Mouse (Mus musculus): ENCODE measurements around the gene Tnxb. TPM values are rescaled to one million over a fixed set of nuclear protein-coding genes. Genes with fewer than 3 reads are reported as not detected.

Tnxb gene
- polyA plus RNA-seq, 1 experiment from 2014 or later, result 3.1 TPM

GRCm38 (mm10) chr17:34639461-34640255, 30.7 kb upstream of the Tnxb start:
- 77% methylated on average over 7 of the region's 7 CpGs for WGBS
- H3K4me3 ChIP-seq (ENCODE audit: low read depth, low read length), result no peak overlapping the region
- H3K27ac ChIP-seq (replicated peaks; ENCODE audit: low read depth, low read length), result no peak overlapping the region
- H3K4me1 ChIP-seq (ENCODE audit: control insufficient read depth, insufficient read depth, low read length), result peaks cover 14% of the 10 kb centered on the region; the same call in 1 of the 2 replicates
- no peak overlapping the region for H3K4me2 ChIP-seq (ENCODE audit: low read depth, low read length)
- H3K9me3 ChIP-seq (ENCODE audit: control insufficient read depth, low read length), result no peaks in the 10 kb centered on the region
- DNase-seq (ENCODE audit: low spot score) (no peak), ATAC-seq (ENCODE audit: low read depth) (no peak)
- H3K36me3 ChIP-seq (ENCODE audit: control insufficient read depth, insufficient read depth, low read length), result no peaks in the 10 kb centered on the region
- H3K9ac ChIP-seq (ENCODE audit: low read depth, low read length), result no peak overlapping the region
- no peaks in the 10 kb centered on the region for H3K27me3 ChIP-seq (replicated peaks; ENCODE audit: control insufficient read depth, insufficient read depth, low read length)

GRCm38 (mm10) chr17:34640778-34641601, 29.3 kb upstream of the Tnxb start:
- 10% methylated on average over 11 of the region's 11 CpGs for WGBS
- Histone ChIP-seq H3K9ac (ENCODE audit: low read depth, low read length) (peak overlapping the region; percentile 50), H3K9me3 (ENCODE audit: control insufficient read depth, low read length) (no peaks in the 10 kb centered on the region)

GRCm38 (mm10) chr17:34641945-34642344, 28.4 kb upstream of the Tnxb start:
- WGBS, result 41% methylated on average over 3 of the region's 3 CpGs
- no peak for DNase-seq (ENCODE audit: low spot score)
- Histone ChIP-seq H3K4me3 (ENCODE audit: low read depth, low read length) (no peak overlapping the region), H3K36me3 (ENCODE audit: control insufficient read depth, insufficient read depth, low read length) (no peaks in the 10 kb centered on the region), H3K4me1 (ENCODE audit: control insufficient read depth, insufficient read depth, low read length) (peaks cover 26% of the 10 kb centered on the region), H3K9ac (ENCODE audit: low read depth, low read length) (no peak overlapping the region), H3K4me2 (ENCODE audit: low read depth, low read length) (no peak overlapping the region), H3K9me3 (ENCODE audit: control insufficient read depth, low read length) (no peaks in the 10 kb centered on the region), H3K27me3 (replicated peaks; ENCODE audit: control insufficient read depth, insufficient read depth, low read length) (no peaks in the 10 kb centered on the region), H3K27ac (replicated peaks; ENCODE audit: low read depth, low read length) (no peak overlapping the region; the same call in 1 of the 2 replicates)
- no peak for ATAC-seq (ENCODE audit: low read depth)

More at GRCm38 (mm10) chr17:34640778-34641601, 29.3 kb upstream of the Tnxb start:
- Histone ChIP-seq H3K4me3 (ENCODE audit: low read depth, low read length) (no peak overlapping the region), H3K4me2 (ENCODE audit: low read depth, low read length) (peak overlapping the region; percentile 28; the same call in 1 of the 2 replicates), H3K27me3 (replicated peaks; ENCODE audit: control insufficient read depth, insufficient read depth, low read length) (no peaks in the 10 kb centered on the region), H3K4me1 (ENCODE audit: control insufficient read depth, insufficient read depth, low read length) (peaks cover 21% of the 10 kb centered on the region), H3K27ac (replicated peaks; ENCODE audit: low read depth, low read length) (peak overlapping the region; percentile 81), H3K36me3 (ENCODE audit: control insufficient read depth, insufficient read depth, low read length) (no peaks in the 10 kb centered on the region)
- DNase-seq (ENCODE audit: low spot score), result peak; percentile 84
- peak; percentile 56 for ATAC-seq (ENCODE audit: low read depth)

GRCm38 (mm10) chr17:34643379-34643778, 27.0 kb upstream of the Tnxb start:
- Histone ChIP-seq H3K4me3 (ENCODE audit: low read depth, low read length) (no peak overlapping the region), H3K4me2 (ENCODE audit: low read depth, low read length) (no peak overlapping the region), H3K27ac (replicated peaks; ENCODE audit: low read depth, low read length) (no peak overlapping the region), H3K27me3 (replicated peaks; ENCODE audit: control insufficient read depth, insufficient read depth, low read length) (no peaks in the 10 kb centered on the region), H3K4me1 (ENCODE audit: control insufficient read depth, insufficient read depth, low read length) (peaks cover 32% of the 10 kb centered on the region), H3K36me3 (ENCODE audit: control insufficient read depth, insufficient read depth, low read length) (no peaks in the 10 kb centered on the region), H3K9ac (ENCODE audit: low read depth, low read length) (no peak overlapping the region), H3K9me3 (ENCODE audit: control insufficient read depth, low read length) (no peaks in the 10 kb centered on the region)
- ATAC-seq (ENCODE audit: low read depth) (no peak), DNase-seq (ENCODE audit: low spot score) (no peak)
- 88% methylated on average over 4 of the region's 4 CpGs for WGBS

GRCm38 (mm10) chr17:34643944-34644343, 26.4 kb upstream of the Tnxb start:
- WGBS, result 81% methylated on average over 10 of the region's 10 CpGs
- Histone ChIP-seq H3K9ac (ENCODE audit: low read depth, low read length) (no peak overlapping the region), H3K27ac (replicated peaks; ENCODE audit: low read depth, low read length) (no peak overlapping the region), H3K27me3 (replicated peaks; ENCODE audit: control insufficient read depth, insufficient read depth, low read length) (no peaks in the 10 kb centered on the region), H3K4me1 (ENCODE audit: control insufficient read depth, insufficient read depth, low read length) (peaks cover 32% of the 10 kb centered on the region), H3K4me2 (ENCODE audit: low read depth, low read length) (no peak overlapping the region), H3K36me3 (ENCODE audit: control insufficient read depth, insufficient read depth, low read length) (0 out of 2 replicates have a peak, but pooled peaks cover under 1% of the 10 kb centered on the region), H3K9me3 (ENCODE audit: control insufficient read depth, low read length) (no peaks in the 10 kb centered on the region), H3K4me3 (ENCODE audit: low read depth, low read length) (no peak overlapping the region)
- no peak for DNase-seq (ENCODE audit: low spot score)
- ATAC-seq (ENCODE audit: low read depth), result no peak

- ATAC-seq (ENCODE audit: low read depth), result peak; percentile 80
- H3K27ac ChIP-seq (replicated peaks; ENCODE audit: low read depth, low read length), result peak within 1 kb of the TSS; percentile 64
These were observed 25.7 kb upstream of the Tnxb start, which contains the start of gene Fkbpl for GRCm38 (mm10) chr17:34644608-34645007. Fkbpl (plus strand) TSS chr17:34644764.

GRCm38 (mm10) chr17:34645256-34645829, 25.0 kb upstream of the Tnxb start:
- peaks cover 29% of the 10 kb centered on the region for H3K4me1 ChIP-seq (ENCODE audit: control insufficient read depth, insufficient read depth, low read length)
- no peaks in the 10 kb centered on the region for H3K9me3 ChIP-seq (ENCODE audit: control insufficient read depth, low read length)
- peak overlapping the region; percentile 64 for H3K4me3 ChIP-seq (ENCODE audit: low read depth, low read length)
- H3K9ac ChIP-seq (ENCODE audit: low read depth, low read length), result peak overlapping the region; percentile 71
- 49% methylated on average over 10 of the region's 10 CpGs for WGBS
- ATAC-seq (ENCODE audit: low read depth) (no peak), DNase-seq (ENCODE audit: low spot score) (no peak)
- H3K4me2 ChIP-seq (ENCODE audit: low read depth, low read length), result peak overlapping the region; percentile 69
- H3K27ac ChIP-seq (replicated peaks; ENCODE audit: low read depth, low read length), result peak overlapping the region; percentile 64
- H3K36me3 ChIP-seq (ENCODE audit: control insufficient read depth, insufficient read depth, low read length), result peaks cover 10% of the 10 kb centered on the region
- no peaks in the 10 kb centered on the region for H3K27me3 ChIP-seq (replicated peaks; ENCODE audit: control insufficient read depth, insufficient read depth, low read length)

More at GRCm38 (mm10) chr17:34644608-34645007, 25.7 kb upstream of the Tnxb start, which contains the start of gene Fkbpl:
- peak within 1 kb of the TSS; percentile 64 for H3K4me3 ChIP-seq (ENCODE audit: low read depth, low read length)
- DNase-seq (ENCODE audit: low spot score), result peak; percentile 98
- no peaks in the 10 kb centered on the region for H3K27me3 ChIP-seq (replicated peaks; ENCODE audit: control insufficient read depth, insufficient read depth, low read length)
- H3K4me1 ChIP-seq (ENCODE audit: control insufficient read depth, insufficient read depth, low read length), result peaks cover 32% of the 10 kb centered on the region
- H3K36me3 ChIP-seq (ENCODE audit: control insufficient read depth, insufficient read depth, low read length), result 0 out of 2 replicates have a peak, but pooled peaks cover 6% of the 10 kb centered on the region
- H3K9me3 ChIP-seq (ENCODE audit: control insufficient read depth, low read length), result no peaks in the 10 kb centered on the region
- H3K4me2 ChIP-seq (ENCODE audit: low read depth, low read length), result peak within 1 kb of the TSS; percentile 69
- peak within 1 kb of the TSS; percentile 71 for H3K9ac ChIP-seq (ENCODE audit: low read depth, low read length)
- under 1% methylated on average over 16 of the region's 16 CpGs for WGBS

- Histone ChIP-seq H3K27ac (replicated peaks; ENCODE audit: low read depth, low read length) (no peak overlapping the region), H3K4me2 (ENCODE audit: low read depth, low read length) (peak overlapping the region; percentile 25; the same call in 1 of the 2 replicates), H3K36me3 (ENCODE audit: control insufficient read depth, insufficient read depth, low read length) (peaks cover 16% of the 10 kb centered on the region), H3K4me3 (ENCODE audit: low read depth, low read length) (no peak overlapping the region), H3K27me3 (replicated peaks; ENCODE audit: control insufficient read depth, insufficient read depth, low read length) (no peaks in the 10 kb centered on the region), H3K9me3 (ENCODE audit: control insufficient read depth, low read length) (no peaks in the 10 kb centered on the region), H3K9ac (ENCODE audit: low read depth, low read length) (no peak overlapping the region), H3K4me1 (ENCODE audit: control insufficient read depth, insufficient read depth, low read length) (peaks cover 23% of the 10 kb centered on the region)
- 90% methylated on average over 30 of the region's 30 CpGs for WGBS
- ATAC-seq (ENCODE audit: low read depth), result no peak
- DNase-seq (ENCODE audit: low spot score), result no peak
These were observed 24.4 kb upstream of the Tnxb start for GRCm38 (mm10) chr17:34645831-34646511.
